8 mouse cellular contexts compared by ENCODE assay signal in the genomic region with DNA sequence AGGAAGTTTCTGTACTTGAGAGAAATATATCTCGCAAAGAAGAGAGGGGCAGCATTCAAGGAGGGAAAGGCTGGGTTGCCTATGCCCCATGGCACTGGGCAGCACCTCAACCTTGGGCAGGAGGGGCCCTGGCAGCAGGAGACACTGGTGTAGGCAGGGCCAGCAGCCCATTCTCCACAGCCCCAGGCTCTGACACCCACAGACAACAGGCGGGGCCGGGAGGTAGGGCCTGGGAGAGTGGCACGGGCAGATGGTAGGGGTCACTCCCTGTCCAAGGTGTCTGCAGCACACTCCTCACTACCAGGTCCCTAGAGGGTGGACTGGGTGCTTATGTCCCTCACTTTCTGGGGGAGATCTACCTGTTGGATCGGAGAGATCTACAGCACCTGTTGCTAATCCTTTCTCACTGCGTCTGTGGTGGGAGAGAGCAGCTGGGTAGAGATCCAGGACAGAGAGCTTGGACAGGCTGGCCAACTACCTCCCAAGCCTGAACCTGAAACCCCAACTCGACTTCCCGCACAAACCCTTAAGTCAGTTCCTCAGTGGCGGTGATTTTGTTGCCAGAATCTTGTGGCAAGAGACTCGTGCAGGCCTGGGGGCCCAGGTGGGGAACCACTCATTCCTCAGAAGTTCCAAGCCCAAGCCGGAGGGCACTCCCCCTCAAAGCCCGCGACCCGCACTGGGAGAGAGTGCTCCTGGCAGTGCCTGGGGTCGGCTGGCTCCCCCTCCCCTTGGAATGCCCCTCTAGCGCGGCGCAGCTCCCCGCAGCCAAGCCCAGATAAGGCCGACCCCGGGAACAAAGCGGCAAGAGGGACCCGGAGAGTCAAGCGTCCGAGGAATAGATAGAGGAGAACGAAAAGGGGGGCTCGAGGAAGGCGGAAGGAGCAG. TPM values are rescaled to one million over a fixed set of nuclear protein-coding genes. Genes with fewer than 3 reads are reported as not detected.
DNase-seq lines count a peak whose midpoint lies in the region; ATAC-seq and TF ChIP-seq lines count a peak whose summit lies in the region.

No protein-coding gene starts in this region.

- H3K36me3 ChIP-seq in megakaryocyte, embryonic 14.5 days (replicated peaks; ENCODE audit: low read length) = peaks cover 15% of the 10 kb centered on the region
- H3K36me3 ChIP-seq in heart, embryonic 11.5 days (ENCODE audit: control insufficient read depth, insufficient read depth, low read length) = peaks cover 6% of the 10 kb centered on the region; the same call in 1 of the 2 replicates
- no peaks in the 10 kb centered on the region for H3K36me3 ChIP-seq in midbrain, embryonic 16.5 days (ENCODE audit: control insufficient read depth, insufficient read depth, low read length)

- 2% methylated on average over 28 of the region's 28 CpGs for WGBS in heart, embryonic 11.5 days (ENCODE audit: insufficient replicate concordance)
- 3% methylated on average over 28 of the region's 28 CpGs for WGBS in midbrain, embryonic 16.5 days

- H3K4me1 ChIP-seq in megakaryocyte, embryonic 14.5 days = peaks cover 46% of the 10 kb centered on the region
- peaks cover 9% of the 10 kb centered on the region; the same call in 1 of the 2 replicates for H3K4me1 ChIP-seq in bone marrow macrophage, adult 2 months (ENCODE audit: control insufficient read depth, insufficient read depth, low read length)
- H3K4me1 ChIP-seq in heart, embryonic 11.5 days (ENCODE audit: control insufficient read depth, insufficient read depth, low read length) = peaks cover 59% of the 10 kb centered on the region
- H3K4me1 ChIP-seq in midbrain, embryonic 16.5 days (ENCODE audit: control insufficient read depth, insufficient read depth, low read length) = peaks cover 43% of the 10 kb centered on the region

- no peaks in the 10 kb centered on the region for H3K9me3 ChIP-seq in megakaryocyte, embryonic 14.5 days
- no peaks in the 10 kb centered on the region for H3K9me3 ChIP-seq in heart, embryonic 11.5 days (replicated peaks; ENCODE audit: control insufficient read depth, low read length)
- H3K9me3 ChIP-seq in midbrain, embryonic 16.5 days (replicated peaks; ENCODE audit: control insufficient read depth, low read length, poor library complexity, severe bottlenecking) = no peaks in the 10 kb centered on the region

- peaks cover 51% of the 10 kb centered on the region for H3K27me3 ChIP-seq in megakaryocyte, embryonic 14.5 days (replicated peaks)
- no peaks in the 10 kb centered on the region for H3K27me3 ChIP-seq in heart, embryonic 11.5 days (ENCODE audit: control insufficient read depth, insufficient read depth, low read length)
- no peaks in the 10 kb centered on the region for H3K27me3 ChIP-seq in midbrain, embryonic 16.5 days (ENCODE audit: control insufficient read depth, insufficient read depth, low read depth, low read length)

- TF ChIP-seq POLR2A in bone marrow macrophage, adult 2 months (IDR thresholded peaks at IDR 0.05; ENCODE audit: borderline replicate concordance, low read depth, low read length) = no peak

- no peak for TF ChIP-seq CTCF in bone marrow macrophage, adult 2 months (IDR thresholded peaks at IDR 0.05; ENCODE audit: low read depth, low read length)

- peak; percentile 53 for DNase-seq in kidney, postnatal 14 days
- no peak for DNase-seq in layer of hippocampus, postnatal 14 days (ENCODE audit: low spot score in 2 of 2)

- H3K9ac ChIP-seq in heart, embryonic 11.5 days (ENCODE audit: low read depth, low read length) = peak overlapping the region; percentile 81
- H3K9ac ChIP-seq in midbrain, embryonic 16.5 days (ENCODE audit: low read depth, low read length) = peak overlapping the region; percentile 85

- H3K4me2 ChIP-seq in heart, embryonic 11.5 days = peak overlapping the region; percentile 91
- H3K4me2 ChIP-seq in midbrain, embryonic 16.5 days (ENCODE audit: low read length) = peak overlapping the region; percentile 91

- H3K27ac ChIP-seq in bone marrow macrophage, adult 2 months (ENCODE audit: insufficient read depth, low read depth, low read length) = no peak overlapping the region
- H3K27ac ChIP-seq in heart, embryonic 11.5 days (ENCODE audit: low read depth, low read length) = peak overlapping the region; percentile 82
- H3K27ac ChIP-seq in midbrain, embryonic 16.5 days (ENCODE audit: low read length) = peak overlapping the region; percentile 63; the same call in 1 of the 2 replicates

- peak overlapping the region; percentile 93 for H3K4me3 ChIP-seq in megakaryocyte, embryonic 14.5 days (replicated peaks)
- peak overlapping the region; percentile 96 for H3K4me3 ChIP-seq in bone marrow macrophage, adult 2 months (ENCODE audit: insufficient read depth, low read length)
- peak overlapping the region; percentile 89 for H3K4me3 ChIP-seq in heart, embryonic 11.5 days (ENCODE audit: low read depth, low read length)
- peak overlapping the region; percentile 82 for H3K4me3 ChIP-seq in midbrain, embryonic 16.5 days (ENCODE audit: low read depth, low read length)

- ATAC-seq in megakaryocyte, adult 5-6 weeks (ENCODE audit: poor library complexity, severe bottlenecking) = no peak
- ATAC-seq in heart, embryonic 11.5 days (replicated peaks; ENCODE audit: insufficient number of reproducible peaks, low FRiP score, low TSS enrichment) = peak; percentile 32; the same call in 1 of the 2 replicates
- peak; percentile 5; the same call in 1 of the 2 replicates for ATAC-seq in midbrain, embryonic 16.5 days
- no peak for ATAC-seq in frontal cortex, adult (ENCODE audit: low TSS enrichment)

RNA-seq across cellular contexts. Expression of gene Caskin2, which starts 0.7 kb away (rescaled TPM):
- 3.0 and 5.3 TPM in 2 replicates for polyA plus RNA-seq in megakaryocyte, embryonic 14.5 days (2012; ENCODE audit: insufficient read depth, low replicate concordance)
- total RNA-seq in megakaryocyte, adult 5-6 weeks (2015) = 1.6 and 2.5 TPM in 2 replicates
- total RNA-seq in megakaryocyte, adult 5-6 weeks (2017) = 1.7 and 3.0 TPM in 2 replicates
- 3.9 and 5.6 TPM in 2 replicates for polyA plus RNA-seq in bone marrow macrophage, adult 2 months (2012; ENCODE audit: insufficient read depth, insufficient read length, missing spikeins)
- polyA plus RNA-seq in heart, embryonic 11.5 days (2014; fragmentation: Nextera tagmentation; extraction: Ambion mirVana) = 17.4 and 18.1 TPM in 2 replicates
- polyA plus RNA-seq in midbrain, embryonic 16.5 days (2015; fragmentation: Nextera tagmentation; extraction: Ambion mirVana) = 7.6 and 8.9 TPM in 2 replicates
- 10 to 100 TPM; 22.0 to 24.8 TPM for total RNA-seq in layer of hippocampus, postnatal 14 days (2021)

RNA-seq across cellular contexts. Expression of gene Tsen54, which starts 1.7 kb away (rescaled TPM):
- 21.0 and 35.3 TPM in 2 replicates for polyA plus RNA-seq in megakaryocyte, embryonic 14.5 days (2012; ENCODE audit: insufficient read depth, low replicate concordance)
- total RNA-seq in megakaryocyte, adult 5-6 weeks (2015) = 2.6 and 5.4 TPM in 2 replicates
- total RNA-seq in megakaryocyte, adult 5-6 weeks (2017) = 7.0 and 16.3 TPM in 2 replicates
- polyA plus RNA-seq in bone marrow macrophage, adult 2 months (2012; ENCODE audit: insufficient read depth, insufficient read length, missing spikeins) = 10.6 and 14.4 TPM in 2 replicates
- polyA plus RNA-seq in heart, embryonic 11.5 days (2014; fragmentation: Nextera tagmentation; extraction: Ambion mirVana) = 20.8 TPM in 2 replicates
- polyA plus RNA-seq in midbrain, embryonic 16.5 days (2015; fragmentation: Nextera tagmentation; extraction: Ambion mirVana) = 23.7 and 24.2 TPM in 2 replicates
- 10 to 100 TPM; 12.4 to 15.0 TPM for total RNA-seq in layer of hippocampus, postnatal 14 days (2021)

RNA-seq across cellular contexts. Expression of gene Llgl2, which starts 11.1 kb away (rescaled TPM):
- 6.1 and 12.4 TPM in 2 replicates for polyA plus RNA-seq in megakaryocyte, embryonic 14.5 days (2012; ENCODE audit: insufficient read depth, low replicate concordance)
- 3.4 and 5.0 TPM in 2 replicates for total RNA-seq in megakaryocyte, adult 5-6 weeks (2015)
- 5.2 and 6.0 TPM in 2 replicates for total RNA-seq in megakaryocyte, adult 5-6 weeks (2017)
- 4.0 and 4.9 TPM in 2 replicates for polyA plus RNA-seq in bone marrow macrophage, adult 2 months (2012; ENCODE audit: insufficient read depth, insufficient read length, missing spikeins)
- polyA plus RNA-seq in heart, embryonic 11.5 days (2014; fragmentation: Nextera tagmentation; extraction: Ambion mirVana) = 21.5 and 22.4 TPM in 2 replicates
- polyA plus RNA-seq in midbrain, embryonic 16.5 days (2015; fragmentation: Nextera tagmentation; extraction: Ambion mirVana) = 0.82 and 1.0 TPM in 2 replicates
- total RNA-seq in layer of hippocampus, postnatal 14 days (2021) = 1 to 10 TPM; 2.3 to 3.2 TPM

RNA-seq across cellular contexts. Expression of gene Myo15b, which starts 45.4 kb away (rescaled TPM):
- 0.48 TPM in 1 of 2 replicates, not detected in the other for polyA plus RNA-seq in megakaryocyte, embryonic 14.5 days (2012; ENCODE audit: insufficient read depth, low replicate concordance)
- 0.51 TPM in 1 of 2 replicates, not detected in the other for total RNA-seq in megakaryocyte, adult 5-6 weeks (2015)
- total RNA-seq in megakaryocyte, adult 5-6 weeks (2017) = 0.04 and 0.33 TPM in 2 replicates
- not detected in 2 replicates for polyA plus RNA-seq in bone marrow macrophage, adult 2 months (2012; ENCODE audit: insufficient read depth, insufficient read length, missing spikeins)
- polyA plus RNA-seq in heart, embryonic 11.5 days (2014; fragmentation: Nextera tagmentation; extraction: Ambion mirVana) = 0.06 and 0.39 TPM in 2 replicates
- polyA plus RNA-seq in midbrain, embryonic 16.5 days (2015; fragmentation: Nextera tagmentation; extraction: Ambion mirVana) = 0.09 TPM in 1 of 2 replicates, not detected in the other
- under 1 TPM; 0.35 to 0.36 TPM for total RNA-seq in layer of hippocampus, postnatal 14 days (2021)

RNA-seq across cellular contexts. Expression of gene Tmem94, which starts 47.5 kb away (rescaled TPM):
- 22.7 and 34.8 TPM in 2 replicates for polyA plus RNA-seq in megakaryocyte, embryonic 14.5 days (2012; ENCODE audit: insufficient read depth, low replicate concordance)
- total RNA-seq in megakaryocyte, adult 5-6 weeks (2015) = 16.1 and 17.1 TPM in 2 replicates
- total RNA-seq in megakaryocyte, adult 5-6 weeks (2017) = 15.9 and 18.8 TPM in 2 replicates
- 18.0 and 21.7 TPM in 2 replicates for polyA plus RNA-seq in bone marrow macrophage, adult 2 months (2012; ENCODE audit: insufficient read depth, insufficient read length, missing spikeins)
- polyA plus RNA-seq in heart, embryonic 11.5 days (2014; fragmentation: Nextera tagmentation; extraction: Ambion mirVana) = 22.9 and 25.1 TPM in 2 replicates
- polyA plus RNA-seq in midbrain, embryonic 16.5 days (2015; fragmentation: Nextera tagmentation; extraction: Ambion mirVana) = 25.1 and 25.6 TPM in 2 replicates
- total RNA-seq in layer of hippocampus, postnatal 14 days (2021) = 10 to 100 TPM; 37.8 to 42.3 TPM

Comparison
In these comparisons a context has a peak if more than half of its experiments do, and no peak if none do; other contexts are left out.
1. ATAC-seq: peak in heart, embryonic 11.5 days (single experiment) and midbrain, embryonic 16.5 days (single experiment); none in megakaryocyte, adult 5-6 weeks (single experiment) and frontal cortex, adult (single experiment).
2. Peak in every context shown above with its lines, with median percentiles within 50 percentile points of each other: H3K4me3 ChIP-seq.